Mouse (Mus musculus): ENCODE data around the gene Xirp1. TPM values are rescaled to one million over a fixed set of nuclear protein-coding genes. Genes with fewer than 3 reads are reported as not detected.

The Xirp1 gene
- total and polyA plus RNA-seq, 3 experiments = not detected

DNA sequence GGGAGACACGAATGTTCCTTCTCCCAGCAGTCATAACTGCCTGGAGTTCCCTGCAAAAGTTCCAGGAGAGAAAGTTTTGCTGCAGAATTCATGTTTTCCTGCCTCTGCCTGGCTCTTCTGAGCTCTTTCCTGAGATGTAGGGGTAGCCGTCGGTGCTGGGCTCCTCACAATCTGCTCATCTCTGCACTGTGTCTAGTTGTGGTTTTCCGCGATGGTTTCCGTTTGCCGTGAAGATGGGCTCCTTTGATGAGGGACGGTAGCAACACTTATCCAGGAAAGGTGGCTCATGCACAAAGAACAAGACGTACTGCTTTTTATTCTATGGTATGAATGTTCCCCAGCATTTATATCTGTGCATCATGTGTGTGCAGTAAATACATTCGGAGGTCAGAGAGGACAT, 7.0 kb upstream of the Xirp1 start:
- dilution Hi-C loops (cut with MboI; ENCODE audit: extremely low pct_ligation_motif_present, extremely low pct_unique_long_range_greater_than_20kb, low sequenced_read_pairs) (no loop called here), in situ Hi-C loops (cut with MboI; ENCODE audit: low pct_ligation_motif_present, low pct_unique_long_range_greater_than_20kb, low sequenced_read_pairs) (no loop called here)
- Histone ChIP-seq H3K4me1 (ENCODE audit: control insufficient read depth in 1 of 2, insufficient read depth in 2 of 2) (0 out of 4 replicates have a peak, but pooled peaks cover 0 to 3% of the 10 kb centered on the region in 2 experiments), H3K9ac (ENCODE audit: insufficient read depth, low read depth) (no peak overlapping the region), H3K36me3 (replicated peaks in 1 of 2; ENCODE audit: control insufficient read depth in 1 of 2, insufficient read depth in 1 of 2, low read length in 1 of 2) (no peaks in the 10 kb centered on the region), H3K79me2 (replicated peaks; ENCODE audit: control insufficient read depth, extremely low read depth, insufficient read depth, poor library complexity, severe bottlenecking) (no peaks in the 10 kb centered on the region), H3K9me3 (replicated peaks; ENCODE audit: low read length) (no peaks in the 10 kb centered on the region), H3K27me3 (replicated peaks) (peaks cover 21% of the 10 kb centered on the region), H3K4me3 (replicated peaks in 1 of 3; ENCODE audit: low read depth in 2 of 3, low read length in 2 of 3, poor library complexity in 1 of 3) (no peak overlapping the region), H3K4me2 (ENCODE audit: insufficient read depth, low read depth, poor library complexity, severe bottlenecking) (no peak overlapping the region), H3K27ac (ENCODE audit: insufficient read depth, low read depth) (no peak overlapping the region)
- no peak for DNase-seq (ENCODE audit: extremely low read depth)
- TF ChIP-seq E2F4 (IDR thresholded peaks at IDR 0.05; ENCODE audit: insufficient replicate concordance, low read depth, low read length) (no peak), MEF2A (IDR thresholded peaks at IDR 0.05; ENCODE audit: borderline replicate concordance, low read depth, low read length) (no peak), MAZ (IDR thresholded peaks at IDR 0.05; ENCODE audit: low read depth, low read length) (no peak), EP300 (IDR thresholded peaks at IDR 0.05; ENCODE audit: low read length) (no peak), CHD2 (IDR thresholded peaks at IDR 0.05; ENCODE audit: low read length) (no peak), RCOR1 (conservative IDR thresholded peaks at IDR 0.05; ENCODE audit: low read depth, low read length) (no peak)

DNA sequence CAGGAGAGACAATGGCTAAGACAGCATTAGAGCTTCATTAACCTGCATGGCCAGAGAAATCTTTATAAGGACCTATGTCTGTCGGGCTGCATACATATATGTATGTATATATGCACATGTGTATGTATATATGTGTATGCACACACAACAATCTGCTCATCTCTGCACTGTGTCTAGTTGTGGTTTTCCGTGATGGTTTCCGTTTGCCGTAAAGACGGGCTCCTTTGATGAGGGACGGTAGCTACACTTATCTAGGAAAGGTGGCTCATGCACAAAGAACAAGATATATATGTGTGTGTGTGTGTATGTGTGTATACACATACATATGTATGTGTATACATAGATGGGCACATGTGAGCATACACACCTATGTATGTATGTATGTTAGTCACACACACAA, 6.5 kb upstream of the Xirp1 start:
- no peak for DNase-seq (ENCODE audit: extremely low read depth)
- no peak overlapping the region for H3K4me2 ChIP-seq (ENCODE audit: insufficient read depth, low read depth, poor library complexity, severe bottlenecking)
- in situ Hi-C loops (cut with MboI; ENCODE audit: low pct_ligation_motif_present, low pct_unique_long_range_greater_than_20kb, low sequenced_read_pairs) (loop anchor here (5.0 kb wide), 1 partner anchor 42 kb away; no protein-coding TSS in a partner anchor), dilution Hi-C loops (cut with MboI; ENCODE audit: extremely low pct_ligation_motif_present, extremely low pct_unique_long_range_greater_than_20kb, low sequenced_read_pairs) (no loop called here)
- H3K4me3 ChIP-seq (replicated peaks in 1 of 3; ENCODE audit: low read depth in 2 of 3, low read length in 2 of 3, poor library complexity in 1 of 3) = no peak overlapping the region
- H3K9ac ChIP-seq (ENCODE audit: insufficient read depth, low read depth) = no peak overlapping the region
- peaks cover 3 to 4% of the 10 kb centered on the region in 2 experiments; a peak in 3 of 4 replicates for H3K4me1 ChIP-seq (ENCODE audit: control insufficient read depth in 1 of 2, insufficient read depth in 2 of 2)
- H3K9me3 ChIP-seq (replicated peaks; ENCODE audit: low read length) = no peaks in the 10 kb centered on the region
- H3K27me3 ChIP-seq (replicated peaks) = peaks cover 26% of the 10 kb centered on the region
- H3K27ac ChIP-seq (ENCODE audit: insufficient read depth, low read depth) = no peak overlapping the region
- H3K79me2 ChIP-seq (replicated peaks; ENCODE audit: control insufficient read depth, extremely low read depth, insufficient read depth, poor library complexity, severe bottlenecking) = no peaks in the 10 kb centered on the region
- no peaks in the 10 kb centered on the region for H3K36me3 ChIP-seq (replicated peaks in 1 of 2; ENCODE audit: control insufficient read depth in 1 of 2, insufficient read depth in 1 of 2, low read length in 1 of 2)
- TF ChIP-seq JUND (conservative IDR thresholded peaks at IDR 0.05; ENCODE audit: low read depth, low read length) (no peak), GABPA (IDR thresholded peaks at IDR 0.05; ENCODE audit: insufficient replicate concordance, low read depth, low read length) (no peak), MEF2A (IDR thresholded peaks at IDR 0.05; ENCODE audit: borderline replicate concordance, low read depth, low read length) (no peak), SMC3 (IDR thresholded peaks at IDR 0.05; ENCODE audit: low read depth, low read length) (no peak), EP300 (IDR thresholded peaks at IDR 0.05; ENCODE audit: low read length) (no peak), RCOR1 (conservative IDR thresholded peaks at IDR 0.05; ENCODE audit: low read depth, low read length) (no peak), PAX5 (IDR thresholded peaks at IDR 0.05; ENCODE audit: low read length) (no peak), CHD2 (IDR thresholded peaks at IDR 0.05; ENCODE audit: low read length) (no peak), ELF1 (IDR thresholded peaks at IDR 0.05; ENCODE audit: low read depth, low read length) (no peak), BHLHE40 (IDR thresholded peaks at IDR 0.05; ENCODE audit: low read depth, low read length) (no peak), ZMIZ1 (IDR thresholded peaks at IDR 0.05; ENCODE audit: low read depth, low read length) (no peak), MAX (IDR thresholded peaks at IDR 0.05; ENCODE audit: low read length) (no peak), TCF12 (IDR thresholded peaks at IDR 0.05; ENCODE audit: low read depth, low read length) (no peak)
